Mouse (Mus musculus) brain, adult 2 months (tissue): ENCODE data around the gene Rnf227.
A peak's percentile ranks its signal among the peaks of the same experiment; 100 is the strongest.

Experiments used
- DNase-seq: peaks from one replicate; pipeline ENCODE4 v3.0.0; 2011; ENCODE audit warnings: low read depth, low spot score

Gene Rnf227

GRCm38 (mm10) chr11:69331152-69331551 is 9.1 kb upstream of the Rnf227 start:
- DNase-seq, result no peak

- peak; percentile 92 for DNase-seq
These were observed 8.3 kb upstream of the Rnf227 start for GRCm38 (mm10) chr11:69331929-69332405.

- no peak for DNase-seq
These were observed 7.5 kb upstream of the Rnf227 start for GRCm38 (mm10) chr11:69332713-69333253.

DNA sequence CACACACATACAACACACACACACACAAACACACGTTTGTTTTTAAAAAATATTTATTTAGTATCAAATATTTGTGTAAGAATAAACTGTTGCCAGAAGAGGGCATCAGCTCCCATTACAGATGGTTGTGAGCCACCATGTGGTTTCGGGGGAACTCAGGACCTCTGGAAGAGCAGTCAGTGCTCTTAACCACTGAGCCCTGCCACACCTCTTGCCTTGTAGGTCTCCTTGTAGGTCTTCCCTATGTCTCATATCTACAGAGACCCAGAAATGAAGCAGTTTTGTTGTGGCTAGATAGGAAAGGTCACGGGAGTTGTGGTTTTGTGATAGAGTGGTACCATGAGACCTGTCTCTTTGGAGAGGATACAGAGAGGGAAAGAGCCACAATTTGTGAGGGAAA is 6.3 kb upstream of the Rnf227 start:
- DNase-seq, result peak; percentile 39

- no peak for DNase-seq
These were observed 5.5 kb upstream of the Rnf227 start for GRCm38 (mm10) chr11:69334796-69335195.

DNA sequence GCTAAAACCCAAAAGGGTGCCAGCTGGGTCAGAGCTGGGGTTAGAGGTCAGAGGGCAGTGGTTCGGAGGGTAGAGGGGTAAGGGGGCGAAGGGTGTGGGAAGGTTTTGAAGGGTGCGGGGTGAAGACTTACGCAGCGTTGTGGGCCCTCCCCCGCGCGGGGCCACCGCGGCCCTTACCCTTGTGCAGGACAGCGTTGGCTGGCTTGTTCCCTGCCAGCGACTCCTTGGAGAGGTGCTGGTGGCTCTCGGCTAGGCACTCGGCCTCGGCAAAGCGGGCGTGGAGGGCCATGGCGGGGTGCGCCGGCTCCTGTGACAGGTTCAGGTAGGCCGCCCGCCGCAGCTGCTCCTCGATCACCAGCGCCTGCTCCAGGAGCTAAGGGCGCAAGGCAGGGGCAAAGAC is 6.2 kb downstream of the Rnf227 start:
- DNase-seq, result no peak

DNA sequence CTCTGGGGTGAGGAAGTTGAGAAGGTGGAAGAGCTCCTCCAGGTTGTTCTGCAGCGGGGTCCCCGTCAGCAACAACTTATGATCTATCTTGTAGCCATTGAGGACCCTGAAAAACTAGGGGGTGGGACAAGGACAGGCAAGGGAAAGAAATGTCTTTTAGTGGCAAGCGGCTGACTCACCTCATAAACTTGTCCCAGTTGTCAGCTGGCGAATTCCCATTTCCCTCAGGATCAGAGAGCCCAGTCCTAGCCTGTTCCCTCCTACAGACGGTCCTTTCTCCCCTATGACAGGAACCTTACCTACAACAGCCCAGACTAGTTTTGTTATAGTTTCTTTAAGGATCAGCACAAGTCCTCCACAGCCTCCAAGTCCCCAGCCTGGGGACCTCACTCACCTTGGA is 16.3 kb downstream of the Rnf227 start:
- DNase-seq, result no peak

DNA sequence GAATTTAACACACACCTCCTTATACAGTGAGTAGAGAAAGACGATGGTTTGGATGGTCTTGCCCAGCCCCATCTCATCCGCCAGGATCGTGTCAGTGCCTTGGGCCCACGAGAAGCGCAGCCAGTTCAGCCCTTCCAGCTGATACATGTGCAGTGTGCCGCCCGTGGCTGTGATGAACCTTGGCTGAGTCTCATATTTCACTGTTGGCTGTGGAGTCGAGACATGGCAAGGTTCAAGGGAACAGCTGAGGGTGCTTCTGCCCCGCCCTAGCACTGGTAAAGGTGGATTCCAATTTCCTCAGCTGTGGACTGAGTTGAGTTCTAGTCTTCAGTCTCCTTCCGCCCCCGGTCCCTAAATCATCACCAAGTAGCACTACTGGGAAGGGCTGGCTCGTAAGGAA is 17.4 kb downstream of the Rnf227 start:
- DNase-seq, result no peak

DNA sequence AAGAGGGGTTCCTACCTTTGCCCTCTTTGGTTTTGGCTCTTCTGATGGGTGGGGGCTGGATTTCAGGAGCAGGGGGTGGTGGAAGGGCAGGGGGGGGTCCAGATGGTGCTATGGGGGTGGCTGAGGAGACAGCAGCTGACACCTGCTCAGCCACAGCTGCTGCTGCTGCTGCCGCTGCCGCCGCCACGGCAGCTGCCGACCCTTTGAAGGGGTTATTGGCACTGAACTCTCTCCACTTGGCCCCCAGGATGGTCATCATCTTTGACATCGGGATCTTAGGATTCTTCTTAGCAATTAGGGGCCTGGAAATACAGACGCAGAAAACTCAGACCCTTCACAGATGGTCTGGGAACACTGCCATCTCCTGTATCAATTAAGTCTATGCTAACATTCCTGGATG is 21.8 kb downstream of the Rnf227 start:
- DNase-seq, result no peak

DNA sequence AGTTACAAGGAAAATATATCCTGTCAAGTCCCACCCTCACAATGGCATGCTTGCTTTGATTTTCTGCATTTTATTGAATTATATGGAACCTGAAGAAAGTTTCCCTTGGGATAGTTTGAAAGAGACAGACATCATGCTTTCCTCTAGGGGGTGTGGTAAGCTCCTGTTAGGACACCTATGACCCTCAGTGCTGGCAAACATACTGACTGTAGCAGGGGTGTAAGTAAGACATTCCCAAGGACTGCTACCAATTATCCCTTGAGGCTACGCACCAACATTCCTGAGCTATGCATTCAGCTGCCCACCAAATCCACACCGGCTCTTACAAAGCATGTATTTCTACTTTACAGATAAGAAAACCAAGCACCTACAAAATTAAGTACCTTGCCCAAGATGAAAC is 22.2 kb downstream of the Rnf227 start:
- DNase-seq, result no peak

DNA sequence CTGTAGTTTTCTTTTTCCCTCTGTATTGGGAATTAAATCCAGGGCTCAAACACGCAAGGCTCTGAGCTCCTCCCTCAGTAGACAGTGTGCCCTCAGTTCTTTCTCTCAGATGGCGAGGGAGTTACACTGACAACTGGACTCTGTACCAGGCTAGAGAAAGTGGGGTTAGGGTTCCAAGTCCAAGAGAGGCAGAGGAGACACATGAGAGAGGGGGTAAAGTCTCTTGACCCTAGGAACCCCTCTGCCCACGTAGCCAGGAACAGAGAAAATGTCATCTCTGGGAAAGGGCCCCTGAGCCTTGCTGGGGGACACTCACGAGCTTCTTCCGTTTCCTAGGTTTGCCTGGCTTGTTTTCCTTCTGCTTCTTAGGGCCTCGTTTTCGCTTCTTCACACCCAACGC is 24.1 kb downstream of the Rnf227 start:
- DNase-seq, result no peak

- DNase-seq, result peak; percentile 96
These were observed 24.6 kb downstream of the Rnf227 start for GRCm38 (mm10) chr11:69364910-69365309.

DNA sequence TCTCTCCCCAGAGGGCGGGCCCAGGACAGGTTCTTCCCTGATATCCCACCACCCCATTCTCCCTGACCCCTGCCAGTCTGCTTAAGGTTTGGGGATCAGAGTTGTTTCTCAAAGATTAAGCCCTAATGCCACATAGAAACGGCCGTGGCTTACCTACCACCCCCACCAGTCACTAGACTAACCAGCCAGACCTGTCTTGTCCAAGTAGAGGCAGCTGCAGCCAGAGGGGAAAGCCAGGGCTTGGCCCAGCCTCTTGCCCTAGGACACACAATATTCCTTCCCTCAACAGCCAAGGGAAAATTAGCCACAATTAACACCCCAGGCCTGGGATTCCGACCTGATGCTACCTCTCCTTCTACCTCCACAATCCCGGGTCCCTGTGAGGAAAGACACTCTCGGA is 25.5 kb downstream of the Rnf227 start:
- DNase-seq, result no peak

GRCm38 (mm10) chr11:69366157-69366854 is 26.0 kb downstream of the Rnf227 start:
- peak; percentile 97 for DNase-seq

GRCm38 (mm10) chr11:69366855-69367615 is 26.8 kb downstream of the Rnf227 start:
- peak; percentile 75 for DNase-seq

- peak; percentile 24 for DNase-seq
These were observed 27.5 kb downstream of the Rnf227 start for GRCm38 (mm10) chr11:69367616-69368355.

GRCm38 (mm10) chr11:69368356-69369214 is 28.3 kb downstream of the Rnf227 start:
- DNase-seq, result peak; percentile 36

GRCm38 (mm10) chr11:69369215-69369989 is 29.1 kb downstream of the Rnf227 start, which contains the start of gene Chd3:
Gene Chd3, minus strand, starts transcription at chr11:69369406.
- peak; percentile 27 for DNase-seq

DNA sequence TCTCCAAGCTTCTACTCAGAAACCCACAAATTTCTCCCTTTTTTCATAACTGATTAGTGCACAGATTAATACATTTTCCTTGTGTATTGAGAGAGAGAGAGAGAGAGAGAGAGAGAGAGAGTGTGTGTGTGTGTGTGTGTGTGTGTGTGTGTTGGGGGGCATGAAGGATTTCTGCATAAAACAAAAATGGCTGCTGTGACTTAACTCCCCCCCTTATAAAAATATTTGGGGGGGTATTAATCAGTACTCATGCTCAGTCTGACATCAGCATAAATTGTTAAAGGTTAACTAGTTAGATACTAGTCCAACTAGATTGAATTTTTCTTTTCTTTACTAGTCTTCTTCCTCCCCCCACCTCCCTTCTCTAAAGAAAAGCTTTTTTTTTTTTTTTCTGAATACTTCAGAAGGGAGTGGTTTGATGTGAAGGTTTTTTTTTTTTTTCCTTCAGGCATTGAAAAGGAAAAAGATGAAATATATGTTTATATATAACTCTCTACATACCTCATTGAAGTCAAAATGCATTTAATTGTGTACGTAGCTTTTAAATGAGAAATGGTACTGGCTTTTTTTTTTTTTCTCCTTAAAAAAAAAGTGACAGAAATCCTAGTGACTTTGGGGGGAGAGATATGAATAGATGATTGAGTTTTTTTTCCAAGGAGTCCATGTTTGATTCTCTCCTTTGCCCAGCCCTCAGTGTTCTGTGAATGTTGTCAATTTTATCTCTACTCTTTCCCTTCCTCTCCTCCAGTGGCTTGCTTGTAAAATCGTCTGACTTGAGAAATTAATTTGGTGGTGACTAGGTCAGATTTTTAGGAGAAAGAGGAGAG is 29.9 kb downstream of the Rnf227 start:
- DNase-seq, result no peak
